Mouse (Mus musculus) cortical plate, adult 2 months (tissue): ENCODE data around the gene Zbtb20.

ENCODE experiments used
- CTCF ChIP-seq: fragments of 200-500 bp; IDR thresholded peaks from 2 replicates; pipeline ENCODE4 v1.5.1; 2011; ENCODE audit warnings: mild to moderate bottlenecking, control low read depth, low read length; ENCODE audit not compliant: insufficient read depth; ENCODE audit errors: extremely low read depth
- POLR2A ChIP-seq: fragments of 200-500 bp; IDR thresholded peaks from 2 replicates; pipeline ENCODE4 v1.6.1; 2011; ENCODE audit warnings: mild to moderate bottlenecking, low read length, control low read depth; ENCODE audit not compliant: insufficient read depth; ENCODE audit errors: extremely low read depth

DNA sequence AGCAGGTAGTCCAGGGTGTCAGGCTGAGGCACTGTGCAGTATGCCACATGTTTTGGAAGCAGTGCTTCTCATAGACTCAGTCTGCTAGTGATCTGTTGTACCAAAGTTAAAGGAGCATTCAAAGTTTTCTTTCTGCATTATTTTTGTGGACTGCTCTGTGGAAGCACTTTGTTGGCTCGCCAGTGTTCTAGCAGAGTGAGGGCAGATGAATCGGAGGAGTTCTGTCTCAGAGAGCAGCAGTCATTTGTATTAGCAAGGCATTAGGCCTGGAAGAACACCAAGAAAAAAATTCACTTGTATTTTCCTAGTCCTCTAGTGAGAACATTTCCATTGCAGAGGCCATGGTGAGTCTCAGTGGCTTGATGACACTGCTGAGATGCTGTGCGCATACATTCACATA lies 196.2 kb downstream of the Zbtb20 start:
- no peak for TF ChIP-seq POLR2A
- TF ChIP-seq CTCF, result no peak
